Mouse (Mus musculus) testis, adult 2 months (tissue): ENCODE data around the gene Dach1.

Source experiments
- CTCF ChIP-seq: fragments of 200-500 bp; IDR thresholded peaks from 2 replicates; pipeline ENCODE4 v1.5.1; 2012; ENCODE audit warnings: low read depth, mild to moderate bottlenecking, inconsistent platforms, low read length, moderate library complexity; ENCODE audit not compliant: control insufficient read depth, insufficient read depth, insufficient replicate concordance
- POLR2A ChIP-seq: fragments of 200-500 bp; IDR thresholded peaks from 2 replicates; pipeline ENCODE4 v1.6.1; 2012; ENCODE audit warnings: low read depth, mild to moderate bottlenecking, inconsistent platforms, low read length, moderate library complexity; ENCODE audit not compliant: control insufficient read depth

- TF ChIP-seq CTCF (no peak), POLR2A (no peak)
Observed at GRCm38 (mm10) chr14:97982676-97983075, 186.9 kb downstream of the Dach1 start.
